Mouse (Mus musculus): ENCODE measurements at regions not wholly inside any gene's neighbourhood (a gene's known extent, or its start where the extent isn't known, plus 50 kb on each side); places are given as distances from the start of the nearest gene placed in this dataset.

- H3K4me3 ChIP-seq (ENCODE audit: low read length): no peak overlapping the region
- H3K27me3 ChIP-seq (ENCODE audit: insufficient read depth, low read length): no peaks in the 10 kb centered on the region
- no peaks in the 10 kb centered on the region for H3K9me3 ChIP-seq (ENCODE audit: low read length)
- H3K4me1 ChIP-seq (ENCODE audit: insufficient read depth, low read length): no peaks in the 10 kb centered on the region
- H3K4me2 ChIP-seq (replicated peaks; ENCODE audit: low read depth, low read length): no peak overlapping the region
- H3K9ac ChIP-seq (replicated peaks; ENCODE audit: low read length): no peak overlapping the region
- ATAC-seq (ENCODE audit: low FRiP score, low TSS enrichment): no peak
- whole genome bisulfite sequencing: 54% methylated on average over 2 of the region's 2 CpGs
- no peaks in the 10 kb centered on the region for H3K36me3 ChIP-seq (ENCODE audit: insufficient read depth, low read length)
- 0 out of 2 replicates have a peak overlapping the region, but pooled peaks have one; percentile 24 for H3K27ac ChIP-seq (ENCODE audit: low read length)
Observed at GRCm38 (mm10) chr12:14301676-14302365, 150.0 kb upstream of the Fam84a start.

GRCm38 (mm10) chr12:14292083-14292482 is 140.2 kb upstream of the Fam84a start:
- ATAC-seq (ENCODE audit: low FRiP score, low TSS enrichment): no peak
- Histone ChIP-seq H3K36me3 (ENCODE audit: insufficient read depth, low read length) (no peaks in the 10 kb centered on the region), H3K27ac (ENCODE audit: low read length) (no peak overlapping the region), H3K9ac (replicated peaks; ENCODE audit: low read length) (no peak overlapping the region), H3K4me2 (replicated peaks; ENCODE audit: low read depth, low read length) (no peak overlapping the region), H3K4me3 (ENCODE audit: low read length) (no peak overlapping the region), H3K27me3 (ENCODE audit: insufficient read depth, low read length) (no peaks in the 10 kb centered on the region), H3K9me3 (ENCODE audit: low read length) (no peaks in the 10 kb centered on the region), H3K4me1 (ENCODE audit: insufficient read depth, low read length) (no peaks in the 10 kb centered on the region)
- WGBS: 69% methylated on average over 3 of the region's 3 CpGs

GRCm38 (mm10) chr12:14287657-14288056 is 135.8 kb upstream of the Fam84a start:
- Histone ChIP-seq H3K4me1 (ENCODE audit: insufficient read depth, low read length) (no peaks in the 10 kb centered on the region), H3K9me3 (ENCODE audit: low read length) (no peaks in the 10 kb centered on the region), H3K4me3 (ENCODE audit: low read length) (no peak overlapping the region), H3K4me2 (replicated peaks; ENCODE audit: low read depth, low read length) (no peak overlapping the region), H3K27ac (ENCODE audit: low read length) (no peak overlapping the region), H3K27me3 (ENCODE audit: insufficient read depth, low read length) (no peaks in the 10 kb centered on the region), H3K9ac (replicated peaks; ENCODE audit: low read length) (no peak overlapping the region), H3K36me3 (ENCODE audit: insufficient read depth, low read length) (no peaks in the 10 kb centered on the region)
- no peak for ATAC-seq (ENCODE audit: low FRiP score, low TSS enrichment)
- 92% methylated on average over 2 of the region's 2 CpGs for WGBS

- Histone ChIP-seq H3K4me2 (replicated peaks; ENCODE audit: low read depth, low read length) (no peak overlapping the region), H3K4me3 (ENCODE audit: low read length) (no peak overlapping the region), H3K4me1 (ENCODE audit: insufficient read depth, low read length) (no peaks in the 10 kb centered on the region), H3K27me3 (ENCODE audit: insufficient read depth, low read length) (no peaks in the 10 kb centered on the region), H3K9ac (replicated peaks; ENCODE audit: low read length) (no peak overlapping the region), H3K9me3 (ENCODE audit: low read length) (no peaks in the 10 kb centered on the region), H3K27ac (ENCODE audit: low read length) (no peak overlapping the region; the same call in 1 of the 2 replicates), H3K36me3 (ENCODE audit: insufficient read depth, low read length) (no peaks in the 10 kb centered on the region)
- no peak for ATAC-seq (ENCODE audit: low FRiP score, low TSS enrichment)
- WGBS: 88% methylated on average over 1 of the region's 1 CpGs
Observed at GRCm38 (mm10) chr12:14286676-14287075, 134.8 kb upstream of the Fam84a start.

GRCm38 (mm10) chr12:14285870-14286535 is 134.1 kb upstream of the Fam84a start:
- Histone ChIP-seq H3K27ac (ENCODE audit: low read length) (no peak overlapping the region), H3K9me3 (ENCODE audit: low read length) (no peaks in the 10 kb centered on the region), H3K27me3 (ENCODE audit: insufficient read depth, low read length) (no peaks in the 10 kb centered on the region), H3K36me3 (ENCODE audit: insufficient read depth, low read length) (no peaks in the 10 kb centered on the region), H3K4me3 (ENCODE audit: low read length) (no peak overlapping the region), H3K4me1 (ENCODE audit: insufficient read depth, low read length) (no peaks in the 10 kb centered on the region), H3K9ac (replicated peaks; ENCODE audit: low read length) (no peak overlapping the region), H3K4me2 (replicated peaks; ENCODE audit: low read depth, low read length) (no peak overlapping the region)
- 76% methylated on average over 2 of the region's 2 CpGs for WGBS
- peak; percentile 78; the same call in 1 of the 2 replicates for ATAC-seq (ENCODE audit: low FRiP score, low TSS enrichment)

- Histone ChIP-seq H3K27me3 (ENCODE audit: insufficient read depth, low read length) (no peaks in the 10 kb centered on the region), H3K9ac (replicated peaks; ENCODE audit: low read length) (no peak overlapping the region), H3K4me2 (replicated peaks; ENCODE audit: low read depth, low read length) (no peak overlapping the region), H3K27ac (ENCODE audit: low read length) (no peak overlapping the region), H3K4me3 (ENCODE audit: low read length) (no peak overlapping the region), H3K4me1 (ENCODE audit: insufficient read depth, low read length) (no peaks in the 10 kb centered on the region), H3K36me3 (ENCODE audit: insufficient read depth, low read length) (no peaks in the 10 kb centered on the region), H3K9me3 (ENCODE audit: low read length) (no peaks in the 10 kb centered on the region)
- 49% methylated on average over 4 of the region's 4 CpGs for WGBS
- ATAC-seq (ENCODE audit: low FRiP score, low TSS enrichment): no peak
Observed at GRCm38 (mm10) chr12:14283106-14283692, 131.3 kb upstream of the Fam84a start.

DNA sequence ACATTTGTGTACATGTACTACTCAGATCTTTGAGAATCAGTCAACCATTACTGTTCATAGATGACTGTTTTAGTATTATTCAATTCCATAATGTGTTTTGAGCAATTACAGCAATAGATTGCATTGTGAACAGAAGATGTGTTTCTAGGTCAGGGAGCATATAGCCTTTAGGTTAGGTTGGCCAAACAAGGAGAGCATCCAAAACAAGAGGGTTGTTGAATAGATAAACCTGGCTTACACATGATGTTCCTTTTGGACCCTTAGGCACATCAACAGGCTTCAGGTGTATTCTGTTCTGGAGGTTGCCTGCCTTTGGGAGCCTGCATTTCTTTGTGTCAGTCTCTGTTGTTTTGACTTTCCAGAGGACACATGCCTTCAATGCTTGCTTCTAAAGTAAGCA is 123.4 kb upstream of the Fam84a start:
- Histone ChIP-seq H3K4me2 (replicated peaks; ENCODE audit: low read depth, low read length) (no peak overlapping the region), H3K27me3 (ENCODE audit: insufficient read depth, low read length) (no peaks in the 10 kb centered on the region), H3K4me1 (ENCODE audit: insufficient read depth, low read length) (no peaks in the 10 kb centered on the region), H3K36me3 (ENCODE audit: insufficient read depth, low read length) (no peaks in the 10 kb centered on the region), H3K9ac (replicated peaks; ENCODE audit: low read length) (no peak overlapping the region), H3K9me3 (ENCODE audit: low read length) (no peaks in the 10 kb centered on the region), H3K4me3 (ENCODE audit: low read length) (no peak overlapping the region), H3K27ac (ENCODE audit: low read length) (no peak overlapping the region)
- no peak for ATAC-seq (ENCODE audit: low FRiP score, low TSS enrichment)

GRCm38 (mm10) chr12:14274796-14275195 is 122.9 kb upstream of the Fam84a start:
- no peak overlapping the region for H3K27ac ChIP-seq (ENCODE audit: low read length)
- H3K4me1 ChIP-seq (ENCODE audit: insufficient read depth, low read length): no peaks in the 10 kb centered on the region
- H3K36me3 ChIP-seq (ENCODE audit: insufficient read depth, low read length): no peaks in the 10 kb centered on the region
- 81% methylated on average over 5 of the region's 5 CpGs for WGBS
- no peak overlapping the region for H3K4me3 ChIP-seq (ENCODE audit: low read length)
- H3K4me2 ChIP-seq (replicated peaks; ENCODE audit: low read depth, low read length): no peak overlapping the region
- H3K27me3 ChIP-seq (ENCODE audit: insufficient read depth, low read length): no peaks in the 10 kb centered on the region
- H3K9ac ChIP-seq (replicated peaks; ENCODE audit: low read length): no peak overlapping the region
- no peak for ATAC-seq (ENCODE audit: low FRiP score, low TSS enrichment)
- H3K9me3 ChIP-seq (ENCODE audit: low read length): no peaks in the 10 kb centered on the region

DNA sequence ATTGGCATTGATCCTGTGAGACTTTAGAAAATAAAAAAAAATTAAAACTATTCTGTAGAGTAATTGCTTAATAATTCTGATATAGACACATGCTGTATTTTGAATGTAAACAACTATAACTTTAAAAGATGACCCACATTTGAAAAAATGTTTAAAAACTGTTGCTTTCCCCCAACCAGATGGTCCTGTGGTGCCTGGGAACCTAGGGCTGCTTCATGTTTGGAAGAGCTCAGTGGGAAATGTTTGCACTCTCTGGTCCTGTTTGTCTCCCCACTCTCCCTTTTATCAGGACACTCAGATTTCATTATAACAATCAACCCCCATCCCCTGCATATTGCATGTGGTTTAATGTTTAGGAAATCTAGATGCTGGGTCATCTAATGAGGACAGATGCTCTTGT is 119.4 kb upstream of the Fam84a start:
- Histone ChIP-seq H3K4me1 (ENCODE audit: insufficient read depth, low read length) (no peaks in the 10 kb centered on the region), H3K4me2 (replicated peaks; ENCODE audit: low read depth, low read length) (no peak overlapping the region), H3K4me3 (ENCODE audit: low read length) (no peak overlapping the region), H3K27me3 (ENCODE audit: insufficient read depth, low read length) (no peaks in the 10 kb centered on the region), H3K27ac (ENCODE audit: low read length) (no peak overlapping the region), H3K36me3 (ENCODE audit: insufficient read depth, low read length) (no peaks in the 10 kb centered on the region), H3K9ac (replicated peaks; ENCODE audit: low read length) (no peak overlapping the region), H3K9me3 (ENCODE audit: low read length) (no peaks in the 10 kb centered on the region)
- no peak for ATAC-seq (ENCODE audit: low FRiP score, low TSS enrichment)

DNA sequence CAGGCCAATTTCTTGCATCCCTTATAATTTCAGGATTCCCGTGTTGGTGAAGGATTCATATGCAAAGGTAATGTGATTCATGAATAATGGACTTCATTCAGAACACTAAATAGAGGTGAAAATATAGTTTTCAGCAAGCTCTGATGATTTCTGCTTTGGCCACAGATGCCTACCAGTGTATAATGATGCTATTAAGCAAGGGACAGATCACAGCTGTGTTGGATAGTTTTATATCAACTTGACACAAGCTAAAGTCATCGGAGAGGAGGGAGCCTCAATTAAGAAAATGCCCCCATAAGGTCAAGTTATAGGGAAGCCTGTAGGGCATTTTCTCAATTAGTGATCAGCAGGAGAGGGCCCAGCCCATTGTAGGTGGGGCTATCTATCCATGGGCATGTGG is 109.2 kb upstream of the Fam84a start:
- H3K4me2 ChIP-seq (replicated peaks; ENCODE audit: low read depth, low read length): no peak overlapping the region
- no peak overlapping the region for H3K9ac ChIP-seq (replicated peaks; ENCODE audit: low read length)
- H3K27ac ChIP-seq (ENCODE audit: low read length): no peak overlapping the region
- no peak for ATAC-seq (ENCODE audit: low FRiP score, low TSS enrichment)
- WGBS: 79% methylated on average over 2 of the region's 2 CpGs
- no peaks in the 10 kb centered on the region for H3K4me1 ChIP-seq (ENCODE audit: insufficient read depth, low read length)
- no peaks in the 10 kb centered on the region for H3K27me3 ChIP-seq (ENCODE audit: insufficient read depth, low read length)
- no peaks in the 10 kb centered on the region for H3K9me3 ChIP-seq (ENCODE audit: low read length)
- no peak overlapping the region for H3K4me3 ChIP-seq (ENCODE audit: low read length)
- no peaks in the 10 kb centered on the region for H3K36me3 ChIP-seq (ENCODE audit: insufficient read depth, low read length)

Data from kidney, embryonic 16.5 days (tissue).